Mouse (Mus musculus): ENCODE results near the gene Prune1.

The Prune1 gene

GRCm38 (mm10) chr3:95295321-95296102, 13.6 kb upstream of the Prune1 start:
- H3K36me3 ChIP-seq (ENCODE audit: insufficient read depth, low read length) = peaks cover 79% of the 10 kb centered on the region
- peaks cover 82% of the 10 kb centered on the region for H3K4me1 ChIP-seq (replicated peaks; ENCODE audit: low read depth, low read length)
- H3K27me3 ChIP-seq (ENCODE audit: insufficient read depth, low read length) = no peaks in the 10 kb centered on the region
- H3K9me3 ChIP-seq (ENCODE audit: low read length) = no peaks in the 10 kb centered on the region
- TF ChIP-seq CTCF (conservative IDR thresholded peaks at IDR 0.05; ENCODE audit: low read length) (no peak), POU5F1 (IDR thresholded peaks at IDR 0.05; ENCODE audit: borderline replicate concordance, low read length) (no peak), NANOG (IDR thresholded peaks at IDR 0.05; ENCODE audit: borderline replicate concordance, low read length) (no peak; the same call in 1 of the 2 replicates)
- no peak overlapping the region; the same call in 1 of the 2 replicates for H3K4me3 ChIP-seq (replicated peaks; ENCODE audit: low read length)

GRCm38 (mm10) chr3:95294718-95295117, 12.8 kb upstream of the Prune1 start:
- TF ChIP-seq POU5F1 (IDR thresholded peaks at IDR 0.05; ENCODE audit: borderline replicate concordance, low read length) (no peak), CTCF (conservative IDR thresholded peaks at IDR 0.05; ENCODE audit: low read length) (no peak), NANOG (IDR thresholded peaks at IDR 0.05; ENCODE audit: borderline replicate concordance, low read length) (no peak)
- Histone ChIP-seq H3K27me3 (ENCODE audit: insufficient read depth, low read length) (no peaks in the 10 kb centered on the region), H3K36me3 (ENCODE audit: insufficient read depth, low read length) (peaks cover 87% of the 10 kb centered on the region), H3K4me1 (replicated peaks; ENCODE audit: low read depth, low read length) (peaks cover 87% of the 10 kb centered on the region), H3K4me3 (replicated peaks; ENCODE audit: low read length) (no peak overlapping the region; the same call in 1 of the 2 replicates), H3K9me3 (ENCODE audit: low read length) (no peaks in the 10 kb centered on the region)

GRCm38 (mm10) chr3:95294316-95294715, 12.4 kb upstream of the Prune1 start:
- Histone ChIP-seq H3K27me3 (ENCODE audit: insufficient read depth, low read length) (no peaks in the 10 kb centered on the region), H3K4me1 (replicated peaks; ENCODE audit: low read depth, low read length) (peaks cover 89% of the 10 kb centered on the region), H3K4me3 (replicated peaks; ENCODE audit: low read length) (no peak overlapping the region; the same call in 1 of the 2 replicates), H3K36me3 (ENCODE audit: insufficient read depth, low read length) (peaks cover 91% of the 10 kb centered on the region), H3K9me3 (ENCODE audit: low read length) (no peaks in the 10 kb centered on the region)
- TF ChIP-seq POU5F1 (IDR thresholded peaks at IDR 0.05; ENCODE audit: borderline replicate concordance, low read length) (no peak), NANOG (IDR thresholded peaks at IDR 0.05; ENCODE audit: borderline replicate concordance, low read length) (no peak), CTCF (conservative IDR thresholded peaks at IDR 0.05; ENCODE audit: low read length) (no peak)

- no peaks in the 10 kb centered on the region for H3K9me3 ChIP-seq (ENCODE audit: low read length)
- no peaks in the 10 kb centered on the region for H3K27me3 ChIP-seq (ENCODE audit: insufficient read depth, low read length)
- peaks cover 93% of the 10 kb centered on the region for H3K4me1 ChIP-seq (replicated peaks; ENCODE audit: low read depth, low read length)
- 0 out of 2 replicates have a peak overlapping the region, but pooled peaks have one; percentile 13 for H3K4me3 ChIP-seq (replicated peaks; ENCODE audit: low read length)
- H3K36me3 ChIP-seq (ENCODE audit: insufficient read depth, low read length) = peaks cover 99% of the 10 kb centered on the region
- no peak for TF ChIP-seq NANOG (IDR thresholded peaks at IDR 0.05; ENCODE audit: borderline replicate concordance, low read length)
- TF ChIP-seq CTCF (conservative IDR thresholded peaks at IDR 0.05; ENCODE audit: low read length) = no peak
- no peak for TF ChIP-seq POU5F1 (IDR thresholded peaks at IDR 0.05; ENCODE audit: borderline replicate concordance, low read length)
Measured at GRCm38 (mm10) chr3:95293537-95293936, 11.7 kb upstream of the Prune1 start.

GRCm38 (mm10) chr3:95292899-95293298, 11.0 kb upstream of the Prune1 start:
- TF ChIP-seq POU5F1 (IDR thresholded peaks at IDR 0.05; ENCODE audit: borderline replicate concordance, low read length) = no peak
- no peak for TF ChIP-seq CTCF (conservative IDR thresholded peaks at IDR 0.05; ENCODE audit: low read length)
- TF ChIP-seq NANOG (IDR thresholded peaks at IDR 0.05; ENCODE audit: borderline replicate concordance, low read length) = no peak
- Histone ChIP-seq H3K4me1 (replicated peaks; ENCODE audit: low read depth, low read length) (peaks cover 96% of the 10 kb centered on the region), H3K36me3 (ENCODE audit: insufficient read depth, low read length) (peaks cover 100% of the 10 kb centered on the region), H3K4me3 (replicated peaks; ENCODE audit: low read length) (no peak overlapping the region), H3K9me3 (ENCODE audit: low read length) (no peaks in the 10 kb centered on the region), H3K27me3 (ENCODE audit: insufficient read depth, low read length) (no peaks in the 10 kb centered on the region)

- Histone ChIP-seq H3K4me1 (replicated peaks; ENCODE audit: low read depth, low read length) (peaks cover 96% of the 10 kb centered on the region), H3K27me3 (ENCODE audit: insufficient read depth, low read length) (no peaks in the 10 kb centered on the region)
- TF ChIP-seq NANOG (IDR thresholded peaks at IDR 0.05; ENCODE audit: borderline replicate concordance, low read length) (no peak), POU5F1 (IDR thresholded peaks at IDR 0.05; ENCODE audit: borderline replicate concordance, low read length) (no peak), CTCF (conservative IDR thresholded peaks at IDR 0.05; ENCODE audit: low read length) (no peak)
Measured at GRCm38 (mm10) chr3:95291041-95291440, 9.2 kb upstream of the Prune1 start.

GRCm38 (mm10) chr3:95290156-95290555, 8.3 kb upstream of the Prune1 start:
- Histone ChIP-seq H3K4me3 (replicated peaks; ENCODE audit: low read length) (peak overlapping the region; percentile 39), H3K36me3 (ENCODE audit: insufficient read depth, low read length) (peaks cover 87% of the 10 kb centered on the region), H3K27me3 (ENCODE audit: insufficient read depth, low read length) (no peaks in the 10 kb centered on the region), H3K4me1 (replicated peaks; ENCODE audit: low read depth, low read length) (peaks cover 96% of the 10 kb centered on the region), H3K9me3 (ENCODE audit: low read length) (no peaks in the 10 kb centered on the region)
- no peak for TF ChIP-seq POU5F1 (IDR thresholded peaks at IDR 0.05; ENCODE audit: borderline replicate concordance, low read length)
- no peak for TF ChIP-seq NANOG (IDR thresholded peaks at IDR 0.05; ENCODE audit: borderline replicate concordance, low read length)
- TF ChIP-seq CTCF (conservative IDR thresholded peaks at IDR 0.05; ENCODE audit: low read length) = no peak

More at GRCm38 (mm10) chr3:95291041-95291440, 9.2 kb upstream of the Prune1 start:
- Histone ChIP-seq H3K4me3 (replicated peaks; ENCODE audit: low read length) (peak overlapping the region; percentile 13; the same call in 1 of the 2 replicates), H3K36me3 (ENCODE audit: insufficient read depth, low read length) (peaks cover 96% of the 10 kb centered on the region), H3K9me3 (ENCODE audit: low read length) (no peaks in the 10 kb centered on the region)

- peaks cover 85% of the 10 kb centered on the region for H3K36me3 ChIP-seq (ENCODE audit: insufficient read depth, low read length)
- no peaks in the 10 kb centered on the region for H3K9me3 ChIP-seq (ENCODE audit: low read length)
- no peaks in the 10 kb centered on the region for H3K27me3 ChIP-seq (ENCODE audit: insufficient read depth, low read length)
- no peak for TF ChIP-seq NANOG (IDR thresholded peaks at IDR 0.05; ENCODE audit: borderline replicate concordance, low read length)
- no peak for TF ChIP-seq POU5F1 (IDR thresholded peaks at IDR 0.05; ENCODE audit: borderline replicate concordance, low read length)
- TF ChIP-seq CTCF (conservative IDR thresholded peaks at IDR 0.05; ENCODE audit: low read length) = no peak
- peaks cover 96% of the 10 kb centered on the region for H3K4me1 ChIP-seq (replicated peaks; ENCODE audit: low read depth, low read length)
- peak overlapping the region; percentile 39 for H3K4me3 ChIP-seq (replicated peaks; ENCODE audit: low read length)
Measured at GRCm38 (mm10) chr3:95289419-95289818, 7.5 kb upstream of the Prune1 start.

Measured in E14TG2a.4 (cell line).